Mouse (Mus musculus): ENCODE data around the gene Myh1. TPM values are rescaled to one million over a fixed set of nuclear protein-coding genes. Genes with fewer than 3 reads are reported as not detected.
A peak's percentile ranks its signal among the peaks of the same experiment; 100 is the strongest.

Myh1 gene
- total RNA-seq, 2 experiments from 2014 or later = 0.17 to 0.20 TPM

DNA sequence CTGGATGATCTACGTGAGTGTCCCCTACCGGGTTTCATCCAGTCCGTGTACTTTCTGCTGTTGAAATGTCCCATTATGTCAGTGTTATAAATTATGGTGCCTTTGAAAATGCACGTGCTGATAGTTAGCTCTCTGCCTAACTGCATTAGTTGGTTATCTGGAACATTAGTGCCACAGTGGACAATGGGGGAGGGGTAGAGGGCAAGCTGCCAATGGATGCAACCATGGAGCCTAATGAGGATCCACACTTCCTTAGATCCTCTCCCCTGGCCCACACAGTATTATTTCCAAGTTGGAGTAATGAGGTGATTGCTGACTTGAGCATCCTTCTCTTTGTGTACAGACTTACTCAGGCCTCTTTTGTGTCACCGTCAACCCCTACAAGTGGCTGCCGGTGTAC, 41.2 kb downstream of the Myh1 start:
- Histone ChIP-seq H3K4me3 (no peak overlapping the region), H3K27ac (no peak overlapping the region)
- no peak for TF ChIP-seq CTCF (conservative IDR thresholded peaks at IDR 0.05)
- no peak for DNase-seq (ENCODE audit: low spot score in 2 of 2)

- H3K27ac ChIP-seq = no peak overlapping the region
- no peak overlapping the region for H3K4me3 ChIP-seq
- no peak for TF ChIP-seq CTCF (conservative IDR thresholded peaks at IDR 0.05)
- DNase-seq (ENCODE audit: low spot score in 2 of 2) = peak; percentile 42
These were observed 53.8 kb downstream of the Myh1 start for GRCm38 (mm10) chr11:67253691-67254090.

DNA sequence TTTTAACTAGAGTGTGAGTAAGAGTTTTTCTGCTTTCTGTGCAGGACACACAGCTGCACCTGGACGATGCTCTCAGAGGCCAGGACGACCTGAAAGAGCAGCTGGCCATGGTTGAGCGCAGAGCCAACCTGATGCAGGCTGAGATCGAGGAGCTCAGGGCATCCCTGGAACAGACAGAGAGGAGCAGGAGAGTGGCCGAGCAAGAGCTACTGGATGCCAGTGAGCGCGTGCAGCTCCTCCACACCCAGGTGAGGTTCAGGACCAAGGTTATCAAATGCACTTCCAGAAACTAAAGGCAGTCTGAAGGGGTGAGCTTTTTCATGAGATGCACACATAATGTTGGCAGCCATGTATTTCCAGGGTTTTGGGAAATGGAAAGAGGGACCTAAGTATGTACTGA, 57.2 kb downstream of the Myh1 start:
- no peak for DNase-seq (ENCODE audit: low spot score in 2 of 2)
- TF ChIP-seq CTCF (conservative IDR thresholded peaks at IDR 0.05) = no peak
- Histone ChIP-seq H3K27ac (no peak overlapping the region), H3K4me3 (no peak overlapping the region)

DNA sequence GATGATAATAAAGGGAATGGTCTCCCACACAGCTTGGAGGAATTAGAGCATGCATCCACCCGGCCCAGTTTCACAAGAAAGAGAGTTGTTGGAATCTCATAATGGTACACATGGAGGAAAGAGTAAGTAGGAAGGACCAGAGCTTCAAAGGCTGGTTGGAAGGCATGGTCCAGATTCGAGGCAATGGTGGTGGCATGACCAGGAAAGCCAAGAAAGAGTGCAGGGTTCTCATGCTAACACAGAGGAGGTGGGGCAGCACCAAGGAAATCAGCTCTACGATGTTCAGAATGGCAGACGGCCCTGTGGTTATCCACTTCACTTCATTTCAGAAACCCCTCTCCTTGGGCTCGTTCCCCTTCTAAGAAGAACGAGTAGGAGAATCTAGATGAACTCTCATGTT, 61.1 kb downstream of the Myh1 start:
- Histone ChIP-seq H3K27ac (no peak overlapping the region), H3K4me3 (no peak overlapping the region)
- TF ChIP-seq CTCF (conservative IDR thresholded peaks at IDR 0.05) = no peak
- DNase-seq (ENCODE audit: low spot score in 2 of 2) = no peak

Other genes with a start within 250 kb of the Myh1 start
- not detected for gene Tmem238l, start 243.4 kb upstream of the Myh1 start, total RNA-seq (2021)
- gene Tmem220, start 174.9 kb upstream of the Myh1 start, total RNA-seq (2021) = under 1 TPM; 0.44 to 0.95 TPM
- gene Adprm, start 147.5 kb upstream of the Myh1 start, total RNA-seq (2021) = 10 to 100 TPM; 27.7 to 29.3 TPM
- gene Sco1, start 147.4 kb upstream of the Myh1 start, total RNA-seq (2021) = 10 to 100 TPM in 1 of 2 experiments, 1 to 10 TPM in 1; 9.4 to 10.6 TPM
- gene Myh3, start 121.8 kb upstream of the Myh1 start, total RNA-seq (2021) = under 1 TPM; 0.67 to 0.91 TPM
- gene Myh2, start 29.0 kb upstream of the Myh1 start, total RNA-seq (2021) = under 1 TPM; 0.10 to 0.18 TPM
- under 1 TPM; 0.07 to 0.15 TPM for gene Myh4, start 38.0 kb downstream of the Myh1 start, total RNA-seq (2021)
- gene Myh8, start 77.1 kb downstream of the Myh1 start, total RNA-seq (2021) = 1 to 10 TPM; 1.3 to 1.4 TPM
- gene Myh13, start 121.6 kb downstream of the Myh1 start, total RNA-seq (2021) = under 1 TPM; 0.10 to 0.12 TPM